Mouse (Mus musculus): Measurements from ENCODE around the gene Atf7. TPM values are rescaled to one million over a fixed set of nuclear protein-coding genes. Genes with fewer than 3 reads are reported as not detected.

Atf7 gene
- total and polyA plus RNA-seq, 3 experiments, result 6.7 to 31.9 (median 8.6) TPM

- TF ChIP-seq CHD1 (IDR thresholded peaks at IDR 0.05; ENCODE audit: low read depth, low read length) (0 out of 2 replicates have a peak, but pooled peaks have one; percentile 5), POLR2A (IDR thresholded peaks at IDR 0.05; ENCODE audit: low read depth, low read length) (no peak), MAFK (IDR thresholded peaks at IDR 0.05; ENCODE audit: insufficient replicate concordance, low read length) (no peak), JUN (IDR thresholded peaks at IDR 0.05; ENCODE audit: insufficient read depth, low read depth, low read length) (no peak), ZC3H11A (IDR thresholded peaks at IDR 0.05; ENCODE audit: low read depth, low read length) (no peak), USF2 (conservative IDR thresholded peaks at IDR 0.05; ENCODE audit: low read depth, low read length) (no peak), ETS1 (conservative IDR thresholded peaks at IDR 0.05; ENCODE audit: low read depth, low read length) (peak; percentile 30; the same call in 1 of the 2 replicates), ZKSCAN1 (IDR thresholded peaks at IDR 0.05; ENCODE audit: borderline replicate concordance, low read depth, low read length) (no peak), MXI1 (IDR thresholded peaks at IDR 0.05; ENCODE audit: low read depth, low read length) (no peak), ZNF384 (IDR thresholded peaks at IDR 0.05; ENCODE audit: low read depth, low read length) (no peak), MYC (IDR thresholded peaks at IDR 0.05; ENCODE audit: low read depth, low read length) (peak; percentile 48; the same call in 1 of the 2 replicates), MAZ (IDR thresholded peaks at IDR 0.05; ENCODE audit: low read depth, low read length) (0 out of 2 replicates have a peak, but pooled peaks have one; percentile 16), GABPA (IDR thresholded peaks at IDR 0.05; ENCODE audit: insufficient replicate concordance, low read depth, low read length) (no peak), NRF1 (IDR thresholded peaks at IDR 0.05; ENCODE audit: low read depth, low read length) (0 out of 2 replicates have a peak, but pooled peaks have one; percentile 4)
Observed at GRCm38 (mm10) chr15:102625687-102626055, 407 bp upstream of the Atf7 start (continued).

GRCm38 (mm10) chr15:102624291-102624969 is 834 bp downstream of the Atf7 start:
- Histone ChIP-seq H3K9me3 (replicated peaks; ENCODE audit: low read length) (no peaks in the 10 kb centered on the region), H3K27ac (ENCODE audit: insufficient read depth, low read depth) (no peak overlapping the region), H3K9ac (ENCODE audit: insufficient read depth, low read depth) (peak overlapping the region; percentile 77), H3K27me3 (replicated peaks) (no peaks in the 10 kb centered on the region), H3K36me3 (replicated peaks in 1 of 2; ENCODE audit: control insufficient read depth in 1 of 2, insufficient read depth in 1 of 2, low read length in 1 of 2) (peaks cover 0 to 17% of the 10 kb centered on the region in 2 experiments), H3K79me2 (replicated peaks; ENCODE audit: control insufficient read depth, extremely low read depth, insufficient read depth, poor library complexity, severe bottlenecking) (peaks cover 17% of the 10 kb centered on the region), H3K4me3 (replicated peaks in 1 of 3; ENCODE audit: low read depth in 2 of 3, low read length in 2 of 3, poor library complexity in 1 of 3) (peak overlapping the region; percentile 69 to 86 (median 69)), H3K4me2 (ENCODE audit: insufficient read depth, low read depth, poor library complexity, severe bottlenecking) (peak overlapping the region; percentile 87), H3K4me1 (ENCODE audit: control insufficient read depth in 1 of 2, insufficient read depth in 2 of 2) (peaks cover 6 to 38% of the 10 kb centered on the region in 2 experiments; a peak in 3 of 4 replicates)
- dilution Hi-C loops (cut with MboI; ENCODE audit: extremely low pct_ligation_motif_present, extremely low pct_unique_long_range_greater_than_20kb, low sequenced_read_pairs) (no loop called here), in situ Hi-C loops (cut with MboI; ENCODE audit: low pct_ligation_motif_present, low pct_unique_long_range_greater_than_20kb, low sequenced_read_pairs) (no loop called here)
- DNase-seq (ENCODE audit: extremely low read depth), result peak; percentile 29
- peak; percentile 45; the same call in 1 of the 2 replicates for TF ChIP-seq MXI1 (IDR thresholded peaks at IDR 0.05; ENCODE audit: low read depth, low read length)
- no peak for TF ChIP-seq ETS1 (conservative IDR thresholded peaks at IDR 0.05; ENCODE audit: low read depth, low read length)
- TF ChIP-seq JUND (conservative IDR thresholded peaks at IDR 0.05; ENCODE audit: low read depth, low read length), result no peak
- TF ChIP-seq RCOR1 (conservative IDR thresholded peaks at IDR 0.05; ENCODE audit: low read depth, low read length), result peak; percentile 39; the same call in 1 of the 2 replicates
- TF ChIP-seq IRF4 (IDR thresholded peaks at IDR 0.05; ENCODE audit: low read depth, low read length), result 0 out of 2 replicates have a peak, but pooled peaks have one; percentile 28
- TF ChIP-seq MAX (IDR thresholded peaks at IDR 0.05; ENCODE audit: low read length), result 0 out of 2 replicates have a peak, but pooled peaks have one; percentile 62
- TF ChIP-seq ZMIZ1 (IDR thresholded peaks at IDR 0.05; ENCODE audit: low read depth, low read length), result no peak
- TF ChIP-seq RAD21 (IDR thresholded peaks at IDR 0.05; ENCODE audit: low read depth, low read length), result no peak

Data from CH12.LX (cell line).